Mouse (Mus musculus): ENCODE data around the gene Pkdcc. TPM values are rescaled to one million over a fixed set of nuclear protein-coding genes. Genes with fewer than 3 reads are reported as not detected.

Pkdcc gene
- polyA plus RNA-seq, 1 experiment, result 11.6 TPM

- Histone ChIP-seq H3K27me3 (ENCODE audit: control insufficient read depth, insufficient read depth, low read length) (peaks cover 4% of the 10 kb centered on the region; the same call in 1 of the 2 replicates), H3K27ac (ENCODE audit: insufficient read depth, low read length) (no peak overlapping the region), H3K4me1 (ENCODE audit: control insufficient read depth, insufficient read depth, low read length) (no peaks in the 10 kb centered on the region), H3K4me3 (replicated peaks; ENCODE audit: insufficient read depth, low read depth, low read length) (no peak overlapping the region)
- no peak for TF ChIP-seq CTCF (IDR thresholded peaks at IDR 0.05; ENCODE audit: borderline replicate concordance, insufficient read depth, low read depth, low read length)
- TF ChIP-seq POLR2A (IDR thresholded peaks at IDR 0.05; ENCODE audit: borderline replicate concordance, insufficient read depth, low read length), result no peak
- no peak for DNase-seq
- 85% methylated on average over 9 of the region's 9 CpGs for WGBS
These were observed 1.7 kb upstream of the Pkdcc start for GRCm38 (mm10) chr17:83213228-83213915.

DNA sequence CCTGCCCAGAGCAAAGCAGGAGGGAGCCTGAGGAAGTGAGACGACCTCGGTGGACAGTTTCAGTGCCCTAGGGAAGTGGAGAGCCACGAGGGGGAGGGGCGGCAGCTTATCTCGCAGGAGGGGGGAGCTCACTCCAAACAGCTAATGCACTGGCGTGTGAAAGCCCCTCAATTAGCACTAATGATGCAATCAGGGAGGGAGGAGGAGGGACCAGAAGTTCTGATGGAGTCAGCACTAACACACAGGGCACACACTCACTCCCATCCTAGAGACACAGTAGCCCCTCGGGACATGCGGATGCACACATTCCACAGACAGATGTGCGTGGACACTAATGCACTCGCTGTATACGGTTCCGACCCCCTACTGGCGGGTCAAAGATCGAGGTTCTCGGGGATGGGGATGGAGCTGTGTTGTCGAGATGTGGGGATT is 915 bp upstream of the Pkdcc start:
- H3K27me3 ChIP-seq (ENCODE audit: control insufficient read depth, insufficient read depth, low read length), result peaks cover 4% of the 10 kb centered on the region; the same call in 1 of the 2 replicates
- TF ChIP-seq CTCF (IDR thresholded peaks at IDR 0.05; ENCODE audit: borderline replicate concordance, insufficient read depth, low read depth, low read length) (no peak), POLR2A (IDR thresholded peaks at IDR 0.05; ENCODE audit: borderline replicate concordance, insufficient read depth, low read length) (no peak)
- peak overlapping the region; percentile 41 for H3K4me3 ChIP-seq (replicated peaks; ENCODE audit: insufficient read depth, low read depth, low read length)
- no peaks in the 10 kb centered on the region for H3K4me1 ChIP-seq (ENCODE audit: control insufficient read depth, insufficient read depth, low read length)
- H3K27ac ChIP-seq (ENCODE audit: insufficient read depth, low read length), result no peak overlapping the region
- WGBS, result 7% methylated on average over 16 of the region's 16 CpGs
- DNase-seq, result no peak

- peak; percentile 26 to 40 for DNase-seq
- Histone ChIP-seq H3K27me3 (ENCODE audit: control insufficient read depth, insufficient read depth, low read length) (peaks cover 4% of the 10 kb centered on the region; the same call in 1 of the 2 replicates), H3K4me1 (ENCODE audit: control insufficient read depth, insufficient read depth, low read length) (no peaks in the 10 kb centered on the region), H3K27ac (ENCODE audit: insufficient read depth, low read length) (no peak overlapping the region), H3K4me3 (replicated peaks; ENCODE audit: insufficient read depth, low read depth, low read length) (peak overlapping the region; percentile 59)
- 2% methylated on average over 73 of the region's 80 CpGs for WGBS
- TF ChIP-seq CTCF (IDR thresholded peaks at IDR 0.05; ENCODE audit: borderline replicate concordance, insufficient read depth, low read depth, low read length) (no peak), POLR2A (IDR thresholded peaks at IDR 0.05; ENCODE audit: borderline replicate concordance, insufficient read depth, low read length) (no peak)
These were observed 595 bp downstream of the Pkdcc start for GRCm38 (mm10) chr17:83215529-83216244.

DNA sequence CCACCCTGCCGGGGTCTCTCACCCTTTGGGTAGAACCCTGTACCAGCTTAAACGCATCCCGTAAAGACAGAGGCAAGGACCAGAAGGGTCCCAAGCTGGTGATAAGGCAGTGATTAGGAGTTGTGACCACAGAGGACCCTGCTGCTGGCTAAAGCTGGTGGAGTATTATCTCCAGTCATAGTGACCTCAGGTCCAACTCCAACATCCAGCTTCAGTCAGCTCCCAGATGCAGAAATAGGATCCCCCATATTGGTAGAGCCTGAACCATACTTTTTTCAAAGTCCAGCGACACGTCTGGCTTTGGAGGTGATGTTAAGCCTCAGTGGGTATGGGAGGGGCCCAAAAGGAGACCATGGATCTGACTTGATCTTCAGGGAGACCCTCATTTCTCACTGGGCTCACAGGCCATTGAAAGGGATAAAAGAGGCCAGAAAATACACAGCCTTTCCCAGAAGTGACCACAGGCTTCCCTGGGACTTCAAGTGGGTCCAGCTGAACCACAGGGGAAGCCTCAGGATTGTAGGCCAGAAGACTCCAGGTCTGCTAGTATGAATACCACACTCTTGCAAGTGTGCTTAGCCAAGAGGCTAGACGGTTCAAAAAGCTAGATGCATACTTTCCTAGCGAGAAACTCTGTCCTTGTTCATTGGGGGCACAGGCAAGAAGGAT is 1.3 kb downstream of the Pkdcc start:
- WGBS, result 70% methylated on average over 7 of the region's 7 CpGs

DNA sequence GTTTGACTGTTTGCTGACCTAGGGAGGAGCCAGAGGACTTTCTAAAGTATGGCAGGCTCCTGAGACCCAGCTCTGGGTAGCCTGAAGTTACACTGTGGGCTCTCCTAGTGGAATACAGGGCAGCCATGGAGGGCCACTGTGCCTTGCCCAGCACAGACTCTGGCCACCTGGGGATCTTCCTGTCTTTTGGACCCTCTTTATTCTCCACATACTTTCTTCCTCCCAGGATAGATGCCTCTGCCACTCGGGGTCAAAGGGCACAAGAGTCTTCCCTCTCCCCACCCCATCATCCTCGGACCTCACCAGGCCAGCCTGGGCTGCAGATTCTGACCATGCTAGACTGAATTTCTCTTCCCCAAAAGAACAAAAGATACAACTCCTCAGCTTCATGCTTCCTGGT is 3.1 kb downstream of the Pkdcc start:
- 84% methylated on average over 2 of the region's 2 CpGs for WGBS
- H3K27me3 ChIP-seq (ENCODE audit: control insufficient read depth, insufficient read depth, low read length), result peaks cover 4% of the 10 kb centered on the region; the same call in 1 of the 2 replicates
- H3K27ac ChIP-seq (ENCODE audit: insufficient read depth, low read length), result no peak overlapping the region
- H3K4me1 ChIP-seq (ENCODE audit: control insufficient read depth, insufficient read depth, low read length), result no peaks in the 10 kb centered on the region
- no peak for DNase-seq
- TF ChIP-seq CTCF (IDR thresholded peaks at IDR 0.05; ENCODE audit: borderline replicate concordance, insufficient read depth, low read depth, low read length) (no peak), POLR2A (IDR thresholded peaks at IDR 0.05; ENCODE audit: borderline replicate concordance, insufficient read depth, low read length) (no peak)
- H3K4me3 ChIP-seq (replicated peaks; ENCODE audit: insufficient read depth, low read depth, low read length), result no peak overlapping the region

More for the DNA sequence above, 1.3 kb downstream of the Pkdcc start:
- Histone ChIP-seq H3K4me3 (replicated peaks; ENCODE audit: insufficient read depth, low read depth, low read length) (peak overlapping the region; percentile 36), H3K27ac (ENCODE audit: insufficient read depth, low read length) (no peak overlapping the region), H3K4me1 (ENCODE audit: control insufficient read depth, insufficient read depth, low read length) (no peaks in the 10 kb centered on the region), H3K27me3 (ENCODE audit: control insufficient read depth, insufficient read depth, low read length) (peaks cover 4% of the 10 kb centered on the region; the same call in 1 of the 2 replicates)
- no peak for TF ChIP-seq CTCF (IDR thresholded peaks at IDR 0.05; ENCODE audit: borderline replicate concordance, insufficient read depth, low read depth, low read length)
- no peak for TF ChIP-seq POLR2A (IDR thresholded peaks at IDR 0.05; ENCODE audit: borderline replicate concordance, insufficient read depth, low read length)
- no peak for DNase-seq

GRCm38 (mm10) chr17:83218722-83219121 is 3.6 kb downstream of the Pkdcc start:
- WGBS, result 88% methylated on average over 6 of the region's 6 CpGs
- DNase-seq, result no peak
- TF ChIP-seq CTCF (IDR thresholded peaks at IDR 0.05; ENCODE audit: borderline replicate concordance, insufficient read depth, low read depth, low read length) (no peak), POLR2A (IDR thresholded peaks at IDR 0.05; ENCODE audit: borderline replicate concordance, insufficient read depth, low read length) (no peak)
- H3K27ac ChIP-seq (ENCODE audit: insufficient read depth, low read length), result no peak overlapping the region
- peaks cover 4% of the 10 kb centered on the region; the same call in 1 of the 2 replicates for H3K27me3 ChIP-seq (ENCODE audit: control insufficient read depth, insufficient read depth, low read length)
- H3K4me1 ChIP-seq (ENCODE audit: control insufficient read depth, insufficient read depth, low read length), result no peaks in the 10 kb centered on the region
- no peak overlapping the region for H3K4me3 ChIP-seq (replicated peaks; ENCODE audit: insufficient read depth, low read depth, low read length)

GRCm38 (mm10) chr17:83219351-83220287 is 4.5 kb downstream of the Pkdcc start:
- no peak overlapping the region for H3K27ac ChIP-seq (ENCODE audit: insufficient read depth, low read length)
- TF ChIP-seq CTCF (IDR thresholded peaks at IDR 0.05; ENCODE audit: borderline replicate concordance, insufficient read depth, low read depth, low read length), result no peak
- no peak for TF ChIP-seq POLR2A (IDR thresholded peaks at IDR 0.05; ENCODE audit: borderline replicate concordance, insufficient read depth, low read length)
- WGBS, result 83% methylated on average over 14 of the region's 14 CpGs
- H3K4me3 ChIP-seq (replicated peaks; ENCODE audit: insufficient read depth, low read depth, low read length), result no peak overlapping the region
- peaks cover 4% of the 10 kb centered on the region; the same call in 1 of the 2 replicates for H3K27me3 ChIP-seq (ENCODE audit: control insufficient read depth, insufficient read depth, low read length)
- no peaks in the 10 kb centered on the region for H3K4me1 ChIP-seq (ENCODE audit: control insufficient read depth, insufficient read depth, low read length)
- no peak for DNase-seq

Measured in cerebellum, adult 2 months (tissue).